Mouse (Mus musculus) midbrain, postnatal 0 days (tissue): Measurements from ENCODE around the gene B3galt5. TPM values are rescaled to one million over a fixed set of nuclear protein-coding genes. Genes with fewer than 3 reads are reported as not detected.
A peak's percentile ranks its signal among the peaks of the same experiment; 100 is the strongest.

Experiments
- ATAC-seq: fragments of 200-750 bp; cut with Nextera tagmentation; 2 replicates; pipeline ENCODE4 v1.8.0; 2017; ENCODE audit warnings: moderate number of reproducible peaks, mild to moderate bottlenecking, moderate TSS enrichment, moderate library complexity; ENCODE audit not compliant: low FRiP score
- DNase-seq: peaks from one replicate; pipeline ENCODE4 v3.0.0-alpha.2; 2015; ENCODE audit warnings: low spot score
- H3K27ac ChIP-seq: fragments of 300-500 bp; sonication (generic); 2 replicates; pipeline ENCODE4 v1.5.1; 2014; ENCODE audit warnings: low read depth, mild to moderate bottlenecking, low read length, mixed read lengths
- H3K27me3 ChIP-seq: fragments of 300-500 bp; sonication (generic); 2 replicates; pipeline ENCODE4 v1.6.1; 2014; ENCODE audit warnings: low read length, control low read depth, mixed read lengths; ENCODE audit not compliant: insufficient read depth
- H3K36me3 ChIP-seq: fragments of 300-500 bp; sonication (generic); 2 replicates; pipeline ENCODE4 v1.6.1; 2014; ENCODE audit warnings: low read length, control low read depth, mixed read lengths; ENCODE audit not compliant: insufficient read depth
- H3K4me1 ChIP-seq: fragments of 300-500 bp; sonication (generic); 2 replicates; pipeline ENCODE4 v1.6.1; 2014; ENCODE audit warnings: mild to moderate bottlenecking, control low read depth, antibody characterized with exemption, low read length, mixed read lengths; ENCODE audit not compliant: insufficient read depth
- H3K4me2 ChIP-seq: fragments of 300-500 bp; sonication (generic); 2 replicates; pipeline ENCODE4 v1.6.1; 2014; ENCODE audit warnings: low read depth, mild to moderate bottlenecking, low read length, mixed read lengths; ENCODE audit not compliant: poor library complexity, severe bottlenecking
- H3K4me3 ChIP-seq: fragments of 300-500 bp; sonication (generic); 2 replicates; pipeline ENCODE4 v1.5.1; 2014; ENCODE audit warnings: low read depth, mild to moderate bottlenecking, low read length, moderate library complexity
- H3K9ac ChIP-seq: fragments of 300-500 bp; sonication (generic); replicated peaks from 2 replicates; pipeline ENCODE4 v1.6.1; 2014; ENCODE audit warnings: mild to moderate bottlenecking, low read length, moderate library complexity, mixed read lengths; ENCODE audit not compliant: poor library complexity, severe bottlenecking
- H3K9me3 ChIP-seq: fragments of 300-500 bp; sonication (generic); 2 replicates; pipeline ENCODE4 v1.6.1; 2016; ENCODE audit warnings: low read length, control low read depth
- CTCF ChIP-seq: IDR thresholded peaks from 2 replicates; pipeline ENCODE4 v1.5.1; 2016; ENCODE audit warnings: antibody characterized with exemption, mild to moderate bottlenecking
- WGBS: fragments of 180-500 bp; shearing (Covaris S2); extraction: QIAGEN DNeasy Blood & Tissue Kit; methylation state at CpG from one replicate; pipeline ENCODE4 v1.1.7; 2014; 5-methylcytosine and 5-hydroxymethylcytosine counted together
- polyA plus RNA-seq: library from polyadenylated mRNA; unstranded; fragments of >200 nt; fragmentation: Nextera tagmentation; extraction: Ambion mirVana; gene quantifications from 2 replicates; pipeline ENCODE4 v1.2.1, GENCODE M21; 2015
- total RNA-seq: library from RNA; depleted of rRNA; stranded (reverse); fragments of >200 nt; gene quantifications from 2 replicates; pipeline ENCODE4 v1.2.3, GENCODE M21; 2014; rRNA removed

The B3galt5 gene
- total RNA-seq (9.0 and 12.1 TPM in 2 replicates), polyA plus RNA-seq (5.9 and 6.1 TPM in 2 replicates)

- H3K27ac ChIP-seq: peak within 1 kb of the TSS; percentile 80
- H3K4me2 ChIP-seq: peak within 1 kb of the TSS; percentile 37
- peak within 1 kb of the TSS; percentile 0; the same call in 1 of the 2 replicates for H3K9ac ChIP-seq
- DNase-seq (peak; percentile 60), ATAC-seq (peak; percentile 68; the same call in 1 of the 2 replicates)
- no peak within 1 kb of the TSS for H3K4me3 ChIP-seq
- H3K4me1 ChIP-seq: 0 out of 2 replicates have a peak, but pooled peaks cover 4% of the 10 kb centered on the region
- H3K27me3 ChIP-seq: no peaks in the 10 kb centered on the region
- H3K36me3 ChIP-seq: no peaks in the 10 kb centered on the region
- WGBS: 37% methylated on average over 17 of the region's 17 CpGs
- TF ChIP-seq CTCF: no peak
- no peaks in the 10 kb centered on the region for H3K9me3 ChIP-seq
These were observed at the start of gene B3galt5 for GRCm38 (mm10) chr16:96235366-96235970. TSS of gene B3galt5 (plus strand) at chr16:96235801.

GRCm38 (mm10) chr16:96187619-96188018 is 48.0 kb upstream of the B3galt5 start:
- Histone ChIP-seq H3K9me3 (no peaks in the 10 kb centered on the region), H3K27ac (no peak overlapping the region), H3K27me3 (no peaks in the 10 kb centered on the region), H3K4me3 (no peak overlapping the region), H3K4me2 (no peak overlapping the region), H3K4me1 (0 out of 2 replicates have a peak, but pooled peaks cover 4% of the 10 kb centered on the region), H3K9ac (no peak overlapping the region), H3K36me3 (no peaks in the 10 kb centered on the region)
- DNase-seq (no peak), ATAC-seq (no peak)
- TF ChIP-seq CTCF: no peak
- 79% methylated on average over 5 of the region's 5 CpGs for WGBS

GRCm38 (mm10) chr16:96191531-96192506 is 43.8 kb upstream of the B3galt5 start, which contains the start of gene Lca5l:
TSS of gene Lca5l (minus strand) at chr16:96192271.
- ATAC-seq: peak; percentile 98
- under 1% methylated on average over 76 of the region's 77 CpGs for WGBS

DNA sequence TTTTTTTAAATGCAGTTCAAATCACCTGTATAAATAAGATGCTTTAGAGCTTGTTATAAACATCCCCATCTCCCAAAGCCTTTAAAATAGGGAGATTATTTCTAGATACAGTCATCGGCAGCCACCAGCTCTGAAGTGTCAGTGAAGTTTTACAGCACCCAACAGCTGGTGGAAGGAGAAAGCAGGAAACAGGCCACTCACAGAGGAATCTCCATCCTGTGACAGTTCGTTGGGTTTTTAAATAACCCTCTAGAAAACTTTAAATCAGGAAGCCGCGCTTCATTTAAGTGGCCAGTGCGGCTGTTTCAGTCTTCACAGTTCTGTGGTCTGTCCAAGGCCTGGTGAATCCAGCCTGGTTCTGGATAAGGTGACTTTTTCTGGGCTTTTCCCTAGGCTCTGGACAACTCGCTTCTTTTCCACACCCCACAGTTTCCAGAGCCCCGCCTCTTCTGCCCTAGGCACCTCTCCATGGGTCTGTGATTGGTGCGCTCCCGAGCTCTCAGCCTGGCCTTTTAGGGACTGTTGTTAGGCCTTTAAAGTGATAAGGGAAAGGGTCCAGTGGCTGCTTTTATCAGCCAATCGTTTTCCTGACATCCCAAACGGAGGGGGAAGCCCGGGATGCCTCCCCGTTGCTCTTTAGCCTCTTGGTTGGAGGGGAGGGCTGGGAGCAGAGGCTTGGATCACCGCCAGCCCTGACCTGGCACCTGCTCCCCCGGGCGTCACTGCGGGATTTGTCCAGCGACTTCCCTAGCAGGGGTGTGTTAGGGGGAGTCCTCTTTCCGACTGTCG is 35.5 kb upstream of the B3galt5 start, which contains the start of gene Sh3bgr:
Gene Sh3bgr, plus strand, starts transcription at position 538 of the 789 bp plus-strand sequence.
- no peak within 1 kb of the TSS for H3K27ac ChIP-seq
- WGBS: 11% methylated on average over 20 of the region's 20 CpGs
- H3K4me2 ChIP-seq: peak within 1 kb of the TSS; percentile 42
- TF ChIP-seq CTCF: no peak
- peak within 1 kb of the TSS; percentile 15; the same call in 1 of the 2 replicates for H3K4me3 ChIP-seq
- DNase-seq: peak; percentile 21
- H3K9ac ChIP-seq: no peak within 1 kb of the TSS
- no peaks in the 10 kb centered on the region for H3K9me3 ChIP-seq
- no peak for ATAC-seq
- no peaks in the 10 kb centered on the region for H3K36me3 ChIP-seq
- H3K27me3 ChIP-seq: no peaks in the 10 kb centered on the region
- H3K4me1 ChIP-seq: no peaks in the 10 kb centered on the region

More at GRCm38 (mm10) chr16:96191531-96192506, 43.8 kb upstream of the B3galt5 start, which contains the start of gene Lca5l:
- H3K27me3 ChIP-seq: no peaks in the 10 kb centered on the region
- peak within 1 kb of the TSS; percentile 80 for H3K4me3 ChIP-seq
- DNase-seq: peak; percentile 99
- H3K4me1 ChIP-seq: 0 out of 2 replicates have a peak, but pooled peaks cover 4% of the 10 kb centered on the region
- H3K36me3 ChIP-seq: no peaks in the 10 kb centered on the region
- TF ChIP-seq CTCF: no peak
- H3K9ac ChIP-seq: peak within 1 kb of the TSS; percentile 75
- no peaks in the 10 kb centered on the region for H3K9me3 ChIP-seq
- H3K27ac ChIP-seq: peak within 1 kb of the TSS; percentile 86
- H3K4me2 ChIP-seq: peak within 1 kb of the TSS; percentile 80

DNA sequence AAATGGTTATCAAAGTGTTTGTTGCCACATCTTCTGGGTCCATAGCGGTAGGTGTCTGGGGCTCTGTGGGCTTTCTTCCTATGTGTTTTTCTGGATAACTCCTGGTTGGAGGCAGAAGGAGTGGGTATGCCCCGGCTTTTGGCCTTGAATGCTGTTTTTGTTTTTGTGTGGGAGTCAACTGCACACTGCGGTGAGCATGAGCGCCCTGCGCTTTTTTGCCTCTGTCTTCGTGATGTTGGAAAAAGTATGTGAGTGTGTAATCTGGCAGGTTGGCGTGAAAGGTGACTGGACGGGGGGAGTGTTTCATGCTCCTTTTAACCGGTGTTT is 34.9 kb upstream of the B3galt5 start:
- H3K4me1 ChIP-seq: no peaks in the 10 kb centered on the region
- H3K4me2 ChIP-seq: peak overlapping the region; percentile 42
- no peak overlapping the region for H3K27ac ChIP-seq
- no peak for TF ChIP-seq CTCF
- no peak overlapping the region for H3K9ac ChIP-seq
- H3K9me3 ChIP-seq: no peaks in the 10 kb centered on the region
- 34% methylated on average over 9 of the region's 9 CpGs for WGBS
- H3K4me3 ChIP-seq: peak overlapping the region; percentile 15; the same call in 1 of the 2 replicates
- DNase-seq (no peak), ATAC-seq (no peak)
- no peaks in the 10 kb centered on the region for H3K27me3 ChIP-seq
- no peaks in the 10 kb centered on the region for H3K36me3 ChIP-seq
